Mouse (Mus musculus): ENCODE data around the gene Map3k4.

DNA sequence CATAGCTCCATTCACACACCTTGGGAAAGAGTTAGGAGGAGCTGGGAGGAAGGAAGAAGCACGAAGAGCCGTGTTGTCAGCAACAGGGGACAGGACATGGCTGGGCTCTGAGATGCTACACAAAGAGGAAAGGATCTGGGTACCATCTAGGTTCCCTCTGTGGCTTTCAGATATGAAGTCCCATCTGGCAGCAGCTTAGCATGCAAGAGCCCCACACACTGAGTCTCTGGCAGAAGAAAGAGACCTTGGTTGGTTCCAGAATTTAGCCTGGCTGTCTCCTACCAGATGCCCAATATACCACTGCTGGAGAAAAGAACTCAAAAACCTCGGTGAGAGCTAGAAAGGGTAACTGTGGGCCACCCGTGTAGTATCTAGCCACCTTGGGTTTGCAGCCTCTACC is 41.3 kb downstream of the Map3k4 start:
- no peak for TF ChIP-seq ZNF384 (IDR thresholded peaks at IDR 0.05; ENCODE audit: low read depth, low read length)
- TF ChIP-seq ZC3H11A (IDR thresholded peaks at IDR 0.05; ENCODE audit: borderline replicate concordance, low read depth, low read length), result no peak
- no peak for TF ChIP-seq HCFC1 (IDR thresholded peaks at IDR 0.05; ENCODE audit: borderline replicate concordance, insufficient read depth, low read length)
- TF ChIP-seq MAFK (IDR thresholded peaks at IDR 0.05; ENCODE audit: insufficient read depth, low read depth, low read length), result no peak
- TF ChIP-seq CHD2 (IDR thresholded peaks at IDR 0.05; ENCODE audit: low read depth, low read length), result no peak
